ENCODE assay signal across 27 mouse cellular contexts in the genomic region with DNA sequence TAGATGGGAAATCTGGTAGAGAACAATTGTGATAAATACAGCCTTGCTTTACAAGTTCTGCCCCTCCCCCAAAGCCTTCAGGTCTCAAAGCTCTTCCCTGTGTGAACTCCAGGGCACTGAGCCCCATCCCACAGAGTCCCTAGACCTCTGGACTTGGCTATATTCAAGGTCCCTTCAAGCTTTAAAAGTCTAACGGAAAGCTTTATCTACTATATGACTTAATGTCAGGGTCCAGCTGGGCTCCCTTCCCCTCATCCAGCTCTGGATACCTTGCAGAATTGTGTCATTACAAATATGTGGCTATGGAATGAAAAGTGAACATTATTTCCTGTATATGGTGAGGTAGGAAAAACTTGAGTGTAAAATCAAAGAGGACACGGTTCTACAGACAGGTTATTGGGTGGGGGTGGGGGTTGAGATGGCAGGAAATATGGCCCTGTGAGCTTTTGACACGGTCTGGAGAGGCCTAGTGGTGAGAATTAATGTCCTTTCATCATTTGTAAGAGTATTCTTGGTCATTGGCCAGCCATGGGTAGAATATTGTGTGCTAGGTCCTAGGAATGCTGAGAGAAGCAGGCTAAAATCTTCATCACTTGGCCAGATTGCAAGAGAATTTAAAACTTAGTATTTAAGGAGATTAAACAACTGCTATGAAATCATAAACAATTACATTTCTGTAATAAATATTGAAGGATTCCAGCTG. TPM values are rescaled to one million over a fixed set of nuclear protein-coding genes. Genes with fewer than 3 reads are reported as not detected.
DNase-seq lines count a peak whose midpoint lies in the region; ATAC-seq and TF ChIP-seq lines count a peak whose summit lies in the region.
"Had no signal": no experiment of that assay in that cellular context is flagged by ENCODE, and none has a peak within 500 bp of the region (broad histone marks: within the 10 kb centered on the region; RNA-seq: fewer than 3 reads in every experiment).

No protein-coding gene starts in this region.

- no peaks in the 10 kb centered on the region for H3K27me3 ChIP-seq in intestine, embryonic 15.5 days (replicated peaks)
- no peaks in the 10 kb centered on the region for H3K27me3 ChIP-seq in intestine, postnatal 0 days (replicated peaks; ENCODE audit: control insufficient read depth, insufficient read depth, low read length)
- H3K27me3 ChIP-seq in lung, embryonic 16.5 days (ENCODE audit: control insufficient read depth, insufficient read depth, low read depth, low read length), result no peaks in the 10 kb centered on the region
- no peaks in the 10 kb centered on the region for H3K27me3 ChIP-seq in intestine, embryonic 16.5 days (replicated peaks; ENCODE audit: control insufficient read depth, insufficient read depth, low read length)
- H3K27me3 ChIP-seq in limb, embryonic 10.5 days (ENCODE audit: low read depth, poor library complexity, severe bottlenecking), result no peaks in the 10 kb centered on the region
- H3K27me3 ChIP-seq: embryonic facial prominence, embryonic 13.5 days; forebrain, embryonic 12.5 days; heart, embryonic 13.5 days had no signal

- H3K36me3 ChIP-seq in intestine, embryonic 15.5 days, result no peaks in the 10 kb centered on the region
- no peaks in the 10 kb centered on the region for H3K36me3 ChIP-seq in intestine, postnatal 0 days (ENCODE audit: control insufficient read depth, insufficient read depth)
- H3K36me3 ChIP-seq in lung, embryonic 16.5 days (ENCODE audit: control insufficient read depth, insufficient read depth, low read length), result no peaks in the 10 kb centered on the region
- H3K36me3 ChIP-seq in intestine, embryonic 16.5 days (ENCODE audit: control insufficient read depth, insufficient read depth, low read length), result no peaks in the 10 kb centered on the region
- H3K36me3 ChIP-seq in limb, embryonic 10.5 days, result no peaks in the 10 kb centered on the region
- H3K36me3 ChIP-seq: embryonic facial prominence, embryonic 10.5 days; embryonic facial prominence, embryonic 13.5 days; forebrain, embryonic 12.5 days; heart, embryonic 10.5 days; heart, embryonic 13.5 days had no signal

- no peak overlapping the region for H3K4me2 ChIP-seq in intestine, embryonic 15.5 days (replicated peaks)
- H3K4me2 ChIP-seq in intestine, postnatal 0 days (replicated peaks; ENCODE audit: low read depth), result no peak overlapping the region
- H3K4me2 ChIP-seq in lung, embryonic 16.5 days (ENCODE audit: low read depth, low read length), result no peak overlapping the region
- H3K4me2 ChIP-seq in intestine, embryonic 16.5 days (ENCODE audit: low read depth, low read length), result no peak overlapping the region
- H3K4me2 ChIP-seq: embryonic facial prominence, embryonic 13.5 days; forebrain, embryonic 12.5 days; heart, embryonic 13.5 days; hindbrain, embryonic 14.5 days had no signal

- H3K27ac ChIP-seq in intestine, embryonic 15.5 days, result no peak overlapping the region
- H3K27ac ChIP-seq in intestine, postnatal 0 days (ENCODE audit: low read depth, low read length), result no peak overlapping the region
- peak overlapping the region; percentile 41; the same call in 1 of the 2 replicates for H3K27ac ChIP-seq in lung, embryonic 16.5 days (ENCODE audit: low read length)
- 0 out of 2 replicates have a peak overlapping the region, but pooled peaks have one; percentile 2 for H3K27ac ChIP-seq in intestine, embryonic 16.5 days (ENCODE audit: low read length)
- H3K27ac ChIP-seq in limb, embryonic 10.5 days, result no peak overlapping the region
- H3K27ac ChIP-seq: embryonic facial prominence, embryonic 10.5 days; embryonic facial prominence, embryonic 13.5 days; forebrain, embryonic 12.5 days; heart, adult 2 months; heart, embryonic 10.5 days; heart, embryonic 13.5 days; hindbrain, embryonic 14.5 days had no signal

- H3K9ac ChIP-seq in intestine, embryonic 15.5 days, result no peak overlapping the region
- H3K9ac ChIP-seq in intestine, postnatal 0 days (ENCODE audit: low read depth, low read length), result no peak overlapping the region
- H3K9ac ChIP-seq in lung, embryonic 16.5 days (ENCODE audit: low read length), result no peak overlapping the region
- no peak overlapping the region for H3K9ac ChIP-seq in intestine, embryonic 16.5 days (ENCODE audit: low read depth, low read length)
- H3K9ac ChIP-seq: embryonic facial prominence, embryonic 13.5 days; forebrain, embryonic 12.5 days; heart, embryonic 13.5 days; hindbrain, embryonic 14.5 days had no signal

- 40% methylated on average over 3 of the region's 3 CpGs for WGBS in intestine, embryonic 15.5 days
- 42% methylated on average over 3 of the region's 3 CpGs for WGBS in intestine, postnatal 0 days
- 38% methylated on average over 3 of the region's 3 CpGs for WGBS in lung, embryonic 16.5 days
- WGBS in intestine, embryonic 16.5 days, result 40% methylated on average over 3 of the region's 3 CpGs
- 73% methylated on average over 3 of the region's 3 CpGs for WGBS in limb, embryonic 10.5 days

- H3K4me3 ChIP-seq in intestine, embryonic 15.5 days (replicated peaks), result no peak overlapping the region
- H3K4me3 ChIP-seq in intestine, postnatal 0 days (ENCODE audit: low read depth, low read length), result no peak overlapping the region
- H3K4me3 ChIP-seq in lung, embryonic 16.5 days (ENCODE audit: low read length), result no peak overlapping the region
- H3K4me3 ChIP-seq in intestine, embryonic 16.5 days (ENCODE audit: low read length), result no peak overlapping the region
- H3K4me3 ChIP-seq in limb, embryonic 10.5 days, result no peak overlapping the region
- H3K4me3 ChIP-seq: embryonic facial prominence, embryonic 10.5 days; embryonic facial prominence, embryonic 13.5 days; erythroblast, embryonic 14.5 days; forebrain, embryonic 12.5 days; heart, adult 2 months; heart, embryonic 10.5 days; heart, embryonic 13.5 days had no signal

- no peak for TF ChIP-seq CTCF in intestine, postnatal 0 days (IDR thresholded peaks at IDR 0.05; ENCODE audit: low read depth)

- H3K9me3 ChIP-seq in intestine, embryonic 15.5 days, result no peaks in the 10 kb centered on the region
- H3K9me3 ChIP-seq in intestine, postnatal 0 days (ENCODE audit: control insufficient read depth), result no peaks in the 10 kb centered on the region
- no peaks in the 10 kb centered on the region for H3K9me3 ChIP-seq in lung, embryonic 16.5 days (ENCODE audit: control insufficient read depth, low read length)
- H3K9me3 ChIP-seq in intestine, embryonic 16.5 days (ENCODE audit: control insufficient read depth, low read length), result no peaks in the 10 kb centered on the region
- H3K9me3 ChIP-seq in limb, embryonic 10.5 days (replicated peaks), result no peaks in the 10 kb centered on the region
- H3K9me3 ChIP-seq: embryonic facial prominence, embryonic 10.5 days; embryonic facial prominence, embryonic 13.5 days; forebrain, embryonic 12.5 days; heart, embryonic 10.5 days; heart, embryonic 13.5 days had no signal

- ATAC-seq in intestine, embryonic 15.5 days, result peak; percentile 77
- no peak for ATAC-seq in intestine, postnatal 0 days
- ATAC-seq in lung, embryonic 16.5 days (ENCODE audit: low read depth), result peak; percentile 88
- ATAC-seq in intestine, embryonic 16.5 days, result peak; percentile 73; the same call in 1 of the 2 replicates
- ATAC-seq: activated CD4-positive, CD25-positive, alpha-beta regulatory T cell, adult 4 months; forebrain, embryonic 16.5 days had no signal

- no peaks in the 10 kb centered on the region for H3K4me1 ChIP-seq in intestine, embryonic 15.5 days (replicated peaks)
- H3K4me1 ChIP-seq in intestine, postnatal 0 days (replicated peaks; ENCODE audit: control insufficient read depth, insufficient read depth, low read length), result no peaks in the 10 kb centered on the region
- H3K4me1 ChIP-seq in lung, embryonic 16.5 days (replicated peaks; ENCODE audit: control insufficient read depth, insufficient read depth, low read length), result peaks cover 7% of the 10 kb centered on the region
- H3K4me1 ChIP-seq in intestine, embryonic 16.5 days (ENCODE audit: control insufficient read depth, insufficient read depth, low read length), result 0 out of 2 replicates have a peak, but pooled peaks cover 2% of the 10 kb centered on the region
- peaks cover 3% of the 10 kb centered on the region; the same call in 1 of the 2 replicates for H3K4me1 ChIP-seq in limb, embryonic 10.5 days
- H3K4me1 ChIP-seq: embryonic facial prominence, embryonic 10.5 days; embryonic facial prominence, embryonic 13.5 days; forebrain, embryonic 12.5 days; heart, embryonic 10.5 days had no signal

- no peak for DNase-seq in lung, postnatal 14 days
- no peak for DNase-seq in limb, embryonic 10.5 days (ENCODE audit: low spot score)
- DNase-seq: adrenal gland, adult 8-10 months; adrenal gland, postnatal 25 days; cerebellum, adult 11-12 months; cerebellum, adult 8-10 months; cerebellum, postnatal 10 days; cerebellum, postnatal 36 days; embryo, embryonic 11 days; gastrocnemius, postnatal 10 days; gastrocnemius, postnatal 36 days; heart, adult 2 months; heart, postnatal 14 days; heart, postnatal 4 days had no signal

RNA-seq across cellular contexts. Expression of a gene that starts 14.6 kb away (rescaled TPM):
- polyA plus RNA-seq in intestine, embryonic 15.5 days (2015; fragmentation: Nextera tagmentation; extraction: Ambion mirVana), result 12.3 and 13.9 TPM in 2 replicates
- polyA plus RNA-seq in intestine, postnatal 0 days (2015; fragmentation: Nextera tagmentation; extraction: Ambion mirVana), result 7.9 and 11.3 TPM in 2 replicates
- 10.4 and 11.1 TPM in 2 replicates for polyA plus RNA-seq in lung, embryonic 16.5 days (2015; fragmentation: Nextera tagmentation; extraction: Ambion mirVana)
- polyA plus RNA-seq in intestine, embryonic 16.5 days (2015; fragmentation: Nextera tagmentation; extraction: Ambion mirVana), result 11.5 and 12.5 TPM in 2 replicates
- 1.9 and 2.6 TPM in 2 replicates for polyA plus RNA-seq in limb, embryonic 10.5 days (2016; fragmentation: Nextera tagmentation; extraction: Ambion mirVana)
- polyA plus RNA-seq: erythroblast, embryonic 14.5 days had no signal

Comparison
In these comparisons a context has a peak if more than half of its experiments do, and no peak if none do; other contexts are left out.
1. H3K27ac ChIP-seq: peak in lung, embryonic 16.5 days (single experiment) and intestine, embryonic 16.5 days (single experiment); none in intestine, embryonic 15.5 days (single experiment), intestine, postnatal 0 days (single experiment) and limb, embryonic 10.5 days (single experiment).